Mouse (Mus musculus) kidney, embryonic 16.5 days (tissue): Measurements from ENCODE around the gene Sh3bp2. TPM values are rescaled to one million over a fixed set of nuclear protein-coding genes. Genes with fewer than 3 reads are reported as not detected.
"Not testable (repeated sequence)": the region's sequence is repeated elsewhere in the genome, so short reads cannot be mapped to it uniquely, and the experiment has no call there.

ENCODE experiments used
- ATAC-seq: fragments of 200-750 bp; cut with Nextera tagmentation; 2 replicates; pipeline ENCODE4 v1.8.0; 2017; ENCODE audit warnings: moderate TSS enrichment; ENCODE audit not compliant: low FRiP score, low TSS enrichment
- H3K27ac ChIP-seq: fragments of 300-500 bp; sonication (generic); 2 replicates; pipeline ENCODE4 v1.5.1; 2014; ENCODE audit warnings: low read length
- H3K27me3 ChIP-seq: fragments of 300-500 bp; sonication (generic); 2 replicates; pipeline ENCODE4 v1.6.1; 2014; ENCODE audit warnings: low read length, control low read depth, mixed read lengths; ENCODE audit not compliant: insufficient read depth
- H3K36me3 ChIP-seq: fragments of 300-500 bp; sonication (generic); 2 replicates; pipeline ENCODE4 v1.6.1; 2014; ENCODE audit warnings: low read length, control low read depth, mixed read lengths; ENCODE audit not compliant: insufficient read depth
- H3K4me1 ChIP-seq: fragments of 300-500 bp; sonication (generic); 2 replicates; pipeline ENCODE4 v1.6.1; 2014; ENCODE audit warnings: low read length, control low read depth, mixed read lengths; ENCODE audit not compliant: insufficient read depth
- H3K4me2 ChIP-seq: fragments of 300-500 bp; sonication (generic); replicated peaks from 2 replicates; pipeline ENCODE4 v1.6.1; 2014; ENCODE audit warnings: low read depth, low read length
- H3K4me3 ChIP-seq: fragments of 300-500 bp; sonication (generic); 2 replicates; pipeline ENCODE4 v1.5.1; 2014; ENCODE audit warnings: mild to moderate bottlenecking, low read length
- H3K9ac ChIP-seq: fragments of 300-500 bp; sonication (generic); replicated peaks from 2 replicates; pipeline ENCODE4 v1.6.1; 2014; ENCODE audit warnings: low read length
- H3K9me3 ChIP-seq: fragments of 300-500 bp; sonication (generic); 2 replicates; pipeline ENCODE4 v1.6.1; 2016; ENCODE audit warnings: low read length, control low read depth
- WGBS: fragments of 180-500 bp; shearing (Covaris S2); extraction: QIAGEN DNeasy Blood & Tissue Kit; methylation state at CpG from one replicate; pipeline ENCODE4 v1.1.7; 2014; 5-methylcytosine and 5-hydroxymethylcytosine counted together
- polyA plus RNA-seq: library from polyadenylated mRNA; unstranded; fragments of >200 nt; fragmentation: Nextera tagmentation; extraction: Ambion mirVana; gene quantifications from 2 replicates; pipeline ENCODE4 v1.2.1, GENCODE M21; 2015

The Sh3bp2 gene
- polyA plus RNA-seq, 1 experiment from 2014 or later = 5.6 TPM

GRCm38 (mm10) chr5:34551821-34552220, 26.2 kb downstream of the Sh3bp2 start:
- Histone ChIP-seq H3K36me3 (peaks cover 36% of the 10 kb centered on the region), H3K27ac (no peak overlapping the region), H3K27me3 (no peaks in the 10 kb centered on the region), H3K9ac (no peak overlapping the region), H3K4me1 (peaks cover 6% of the 10 kb centered on the region), H3K4me2 (no peak overlapping the region), H3K4me3 (no peak overlapping the region), H3K9me3 (no peaks in the 10 kb centered on the region)
- ATAC-seq = no peak
- WGBS = 94% methylated on average over 4 of the region's 4 CpGs

- H3K27ac ChIP-seq = no peak overlapping the region
- WGBS = 95% methylated on average over 1 of the region's 1 CpGs
- ATAC-seq = no peak
- no peak overlapping the region for H3K9ac ChIP-seq
- H3K36me3 ChIP-seq = peaks cover 39% of the 10 kb centered on the region
- H3K27me3 ChIP-seq = no peaks in the 10 kb centered on the region
- no peak overlapping the region for H3K4me3 ChIP-seq
- no peaks in the 10 kb centered on the region for H3K9me3 ChIP-seq
- H3K4me2 ChIP-seq = no peak overlapping the region
- no peaks in the 10 kb centered on the region for H3K4me1 ChIP-seq
Observed at GRCm38 (mm10) chr5:34563854-34564253, 38.2 kb downstream of the Sh3bp2 start.

- no peak overlapping the region for H3K4me3 ChIP-seq
- H3K9ac ChIP-seq = no peak overlapping the region
- H3K27ac ChIP-seq = no peak overlapping the region
- no peak overlapping the region for H3K4me2 ChIP-seq
- H3K27me3 ChIP-seq = no peaks in the 10 kb centered on the region
- 91% methylated on average over 4 of the region's 4 CpGs for WGBS
- no peak for ATAC-seq
- H3K36me3 ChIP-seq = peaks cover 34% of the 10 kb centered on the region
- H3K4me1 ChIP-seq = no peaks in the 10 kb centered on the region
- H3K9me3 ChIP-seq = no peaks in the 10 kb centered on the region
Observed at GRCm38 (mm10) chr5:34564291-34564690, 38.7 kb downstream of the Sh3bp2 start.

GRCm38 (mm10) chr5:34565545-34566283, 40.1 kb downstream of the Sh3bp2 start:
- H3K27me3 ChIP-seq = no peaks in the 10 kb centered on the region
- no peak overlapping the region for H3K4me2 ChIP-seq
- H3K9ac ChIP-seq = no peak overlapping the region
- WGBS = 57% methylated on average over 7 of the region's 7 CpGs
- peak; percentile 55; the same call in 1 of the 2 replicates for ATAC-seq
- H3K4me1 ChIP-seq = no peaks in the 10 kb centered on the region
- no peaks in the 10 kb centered on the region for H3K9me3 ChIP-seq
- H3K4me3 ChIP-seq = no peak overlapping the region
- peak overlapping the region; percentile 55 for H3K27ac ChIP-seq
- peaks cover 21% of the 10 kb centered on the region for H3K36me3 ChIP-seq

- H3K4me1 ChIP-seq = peaks cover 15% of the 10 kb centered on the region
- no peaks in the 10 kb centered on the region for H3K9me3 ChIP-seq
- no peaks in the 10 kb centered on the region for H3K27me3 ChIP-seq
- no peak overlapping the region for H3K4me3 ChIP-seq
- H3K36me3 ChIP-seq = no peaks in the 10 kb centered on the region
- WGBS = 88% methylated on average over 3 of the region's 3 CpGs
- H3K27ac ChIP-seq = no peak overlapping the region
- ATAC-seq = no peak
- H3K9ac ChIP-seq = no peak overlapping the region
- no peak overlapping the region for H3K4me2 ChIP-seq
Observed at GRCm38 (mm10) chr5:34571551-34571950, 45.9 kb downstream of the Sh3bp2 start.

- peak overlapping the region; percentile 71 for H3K9ac ChIP-seq
- H3K4me2 ChIP-seq = peak overlapping the region; percentile 53
- H3K9me3 ChIP-seq, H3K36me3 ChIP-seq, ATAC-seq, H3K27me3 ChIP-seq: not testable (repeated sequence)
- WGBS = 44% methylated on average over 4 of the region's 4 CpGs
- H3K4me3 ChIP-seq = peak overlapping the region; percentile 69; the same call in 1 of the 2 replicates
- peaks cover 15% of the 10 kb centered on the region for H3K4me1 ChIP-seq
- H3K27ac ChIP-seq = peak overlapping the region; percentile 72; the same call in 1 of the 2 replicates
Observed at GRCm38 (mm10) chr5:34572568-34572967, 46.9 kb downstream of the Sh3bp2 start.

GRCm38 (mm10) chr5:34573268-34574221, 47.9 kb downstream of the Sh3bp2 start, which contains the start of gene Add1:
Gene Add1, plus strand, starts transcription at chr5:34573664.
- WGBS = 1% methylated on average over 70 of the region's 84 CpGs
- Histone ChIP-seq H3K27me3 (no peaks in the 10 kb centered on the region), H3K4me2 (peak within 1 kb of the TSS; percentile 60), H3K4me3 (peak within 1 kb of the TSS; percentile 69), H3K4me1 (peaks cover 15% of the 10 kb centered on the region), H3K9ac (peak within 1 kb of the TSS; percentile 89), H3K36me3 (no peaks in the 10 kb centered on the region), H3K9me3 (no peaks in the 10 kb centered on the region), H3K27ac (peak within 1 kb of the TSS; percentile 81)
- peak; percentile 100 for ATAC-seq

GRCm38 (mm10) chr5:34574721-34575120, 49.1 kb downstream of the Sh3bp2 start:
- WGBS = 23% methylated on average over 10 of the region's 10 CpGs
- Histone ChIP-seq H3K4me1 (peaks cover 15% of the 10 kb centered on the region), H3K27ac (peak overlapping the region; percentile 53), H3K27me3 (no peaks in the 10 kb centered on the region), H3K4me2 (peak overlapping the region; percentile 60), H3K36me3 (no peaks in the 10 kb centered on the region), H3K4me3 (peak overlapping the region; percentile 69), H3K9ac (peak overlapping the region; percentile 89), H3K9me3 (no peaks in the 10 kb centered on the region)
- ATAC-seq = no peak

- Histone ChIP-seq H3K4me2 (no peak overlapping the region), H3K27ac (no peak overlapping the region), H3K4me1 (peaks cover 15% of the 10 kb centered on the region), H3K27me3 (no peaks in the 10 kb centered on the region), H3K9me3 (no peaks in the 10 kb centered on the region), H3K9ac (no peak overlapping the region), H3K4me3 (no peak overlapping the region), H3K36me3 (no peaks in the 10 kb centered on the region)
- no peak for ATAC-seq
- WGBS = 75% methylated on average over 1 of the region's 1 CpGs
Observed at GRCm38 (mm10) chr5:34576286-34576685, 50.6 kb downstream of the Sh3bp2 start.
